Mouse (Mus musculus): ENCODE measurements at regions not wholly inside any gene's neighbourhood (a gene's known extent, or its start where the extent isn't known, plus 50 kb on each side); places are given as distances from the start of the nearest gene placed in this dataset.

- DNase-seq (ENCODE audit: low read depth, low spot score): no peak
- H3K4me1 ChIP-seq (ENCODE audit: control insufficient read depth in 1 of 2, insufficient read depth in 2 of 2, low read length in 2 of 2): no peaks in the 10 kb centered on the region
- no peak for TF ChIP-seq MAZ (IDR thresholded peaks at IDR 0.05; ENCODE audit: low read depth, low read length)
- TF ChIP-seq TCF12 (IDR thresholded peaks at IDR 0.05; ENCODE audit: low read depth, low read length): no peak
- no peak for TF ChIP-seq ZNF384 (IDR thresholded peaks at IDR 0.05; ENCODE audit: low read depth, low read length)
- no peak for TF ChIP-seq CHD1 (IDR thresholded peaks at IDR 0.05; ENCODE audit: low read depth, low read length)
- no peak for TF ChIP-seq MYB (IDR thresholded peaks at IDR 0.05; ENCODE audit: low read depth, low read length)
- TF ChIP-seq JUND (IDR thresholded peaks at IDR 0.05; ENCODE audit: low read depth, low read length): no peak
- TF ChIP-seq POLR2AphosphoS5 (IDR thresholded peaks at IDR 0.05; ENCODE audit: borderline replicate concordance, low read depth, low read length): no peak
- H3K36me3 ChIP-seq (ENCODE audit: control insufficient read depth in 1 of 2, insufficient read depth in 2 of 2, low read length in 2 of 2): no peaks in the 10 kb centered on the region
- no peak overlapping the region for H3K27ac ChIP-seq (ENCODE audit: control insufficient read depth, low read depth, low read length)
- H3K9me3 ChIP-seq (replicated peaks; ENCODE audit: insufficient read depth, low read length): no peaks in the 10 kb centered on the region
- H3K9ac ChIP-seq (ENCODE audit: control insufficient read depth, low read depth, low read length, poor library complexity, severe bottlenecking): no peak overlapping the region
- H3K4me3 ChIP-seq (ENCODE audit: control insufficient read depth in 1 of 2, insufficient read depth in 1 of 2, low read depth in 2 of 2, low read length in 2 of 2): no peak overlapping the region
- no peaks in the 10 kb centered on the region for H3K79me2 ChIP-seq (ENCODE audit: control insufficient read depth, insufficient read depth, low read length, poor library complexity)
- no peaks in the 10 kb centered on the region for H3K27me3 ChIP-seq (ENCODE audit: control insufficient read depth in 1 of 2, insufficient read depth in 2 of 2, low read length in 2 of 2)
Observed at GRCm38 (mm10) chr7:136480641-136481202, 413.7 kb upstream of the Mgmt start.

GRCm38 (mm10) chr7:136483237-136483636 lies 411.2 kb upstream of the Mgmt start:
- Histone ChIP-seq H3K27ac (ENCODE audit: control insufficient read depth, low read depth, low read length) (no peak overlapping the region), H3K36me3 (ENCODE audit: control insufficient read depth in 1 of 2, insufficient read depth in 2 of 2, low read length in 2 of 2) (no peaks in the 10 kb centered on the region), H3K9me3 (replicated peaks; ENCODE audit: insufficient read depth, low read length) (no peaks in the 10 kb centered on the region), H3K4me3 (ENCODE audit: control insufficient read depth in 1 of 2, insufficient read depth in 1 of 2, low read depth in 2 of 2, low read length in 2 of 2) (no peak overlapping the region), H3K79me2 (ENCODE audit: control insufficient read depth, insufficient read depth, low read length, poor library complexity) (no peaks in the 10 kb centered on the region), H3K27me3 (ENCODE audit: control insufficient read depth in 1 of 2, insufficient read depth in 2 of 2, low read length in 2 of 2) (no peaks in the 10 kb centered on the region), H3K4me1 (ENCODE audit: control insufficient read depth in 1 of 2, insufficient read depth in 2 of 2, low read length in 2 of 2) (no peaks in the 10 kb centered on the region), H3K9ac (ENCODE audit: control insufficient read depth, low read depth, low read length, poor library complexity, severe bottlenecking) (no peak overlapping the region)
- no peak for TF ChIP-seq EP300 (IDR thresholded peaks at IDR 0.05; ENCODE audit: low read depth in 1 of 2, low read length in 2 of 2)
- TF ChIP-seq ZKSCAN1 (IDR thresholded peaks at IDR 0.05; ENCODE audit: low read depth, low read length): no peak
- no peak for TF ChIP-seq MAZ (IDR thresholded peaks at IDR 0.05; ENCODE audit: low read depth, low read length)
- no peak for TF ChIP-seq MAX (IDR thresholded peaks at IDR 0.05; ENCODE audit: low read length)
- TF ChIP-seq MYC (IDR thresholded peaks at IDR 0.05; ENCODE audit: low read depth, low read length): no peak
- TF ChIP-seq TBP (IDR thresholded peaks at IDR 0.05; ENCODE audit: low read depth, low read length): no peak
- no peak for TF ChIP-seq MXI1 (IDR thresholded peaks at IDR 0.05; ENCODE audit: low read depth, low read length)
- DNase-seq (ENCODE audit: low read depth, low spot score): no peak

GRCm38 (mm10) chr7:136487556-136487955 lies 406.9 kb upstream of the Mgmt start:
- Histone ChIP-seq H3K4me1 (ENCODE audit: control insufficient read depth in 1 of 2, insufficient read depth in 2 of 2, low read length in 2 of 2) (no peaks in the 10 kb centered on the region), H3K9ac (ENCODE audit: control insufficient read depth, low read depth, low read length, poor library complexity, severe bottlenecking) (no peak overlapping the region), H3K79me2 (ENCODE audit: control insufficient read depth, insufficient read depth, low read length, poor library complexity) (no peaks in the 10 kb centered on the region), H3K27ac (ENCODE audit: control insufficient read depth, low read depth, low read length) (no peak overlapping the region), H3K9me3 (replicated peaks; ENCODE audit: insufficient read depth, low read length) (no peaks in the 10 kb centered on the region), H3K4me3 (ENCODE audit: control insufficient read depth in 1 of 2, insufficient read depth in 1 of 2, low read depth in 2 of 2, low read length in 2 of 2) (no peak overlapping the region), H3K27me3 (ENCODE audit: control insufficient read depth in 1 of 2, insufficient read depth in 2 of 2, low read length in 2 of 2) (no peaks in the 10 kb centered on the region), H3K36me3 (ENCODE audit: control insufficient read depth in 1 of 2, insufficient read depth in 2 of 2, low read length in 2 of 2) (no peaks in the 10 kb centered on the region)
- TF ChIP-seq KAT2A (conservative IDR thresholded peaks at IDR 0.05; ENCODE audit: low read depth, low read length) (no peak), SIN3A (IDR thresholded peaks at IDR 0.05; ENCODE audit: low read length) (no peak), POLR2AphosphoS5 (IDR thresholded peaks at IDR 0.05; ENCODE audit: borderline replicate concordance, low read depth, low read length) (no peak), MAFK (IDR thresholded peaks at IDR 0.05; ENCODE audit: borderline replicate concordance, low read depth, low read length) (no peak), GABPA (IDR thresholded peaks at IDR 0.05; ENCODE audit: low read depth, low read length) (no peak), NRF1 (IDR thresholded peaks at IDR 0.05; ENCODE audit: insufficient read depth, low read depth, low read length, poor library complexity, severe bottlenecking) (no peak), HCFC1 (IDR thresholded peaks at IDR 0.05; ENCODE audit: low read depth, low read length) (no peak), UBTF (IDR thresholded peaks at IDR 0.05; ENCODE audit: borderline replicate concordance, insufficient read depth, low read depth, low read length) (no peak), ETS1 (IDR thresholded peaks at IDR 0.05; ENCODE audit: low read depth, low read length) (no peak), NELFE (IDR thresholded peaks at IDR 0.05; ENCODE audit: low read depth, low read length) (no peak), USF1 (IDR thresholded peaks at IDR 0.05; ENCODE audit: low read depth, low read length) (no peak), MYB (IDR thresholded peaks at IDR 0.05; ENCODE audit: low read depth, low read length) (no peak), TAL1 (IDR thresholded peaks at IDR 0.05; ENCODE audit: low read length) (no peak)
- DNase-seq (ENCODE audit: low read depth, low spot score): no peak

Measured in MEL (cell line).